Mouse (Mus musculus): ENCODE results near the gene Cenpi. TPM values are rescaled to one million over a fixed set of nuclear protein-coding genes. Genes with fewer than 3 reads are reported as not detected.

Gene Cenpi
- polyA plus RNA-seq, 1 experiment from 2014 or later: 21.5 TPM

DNA sequence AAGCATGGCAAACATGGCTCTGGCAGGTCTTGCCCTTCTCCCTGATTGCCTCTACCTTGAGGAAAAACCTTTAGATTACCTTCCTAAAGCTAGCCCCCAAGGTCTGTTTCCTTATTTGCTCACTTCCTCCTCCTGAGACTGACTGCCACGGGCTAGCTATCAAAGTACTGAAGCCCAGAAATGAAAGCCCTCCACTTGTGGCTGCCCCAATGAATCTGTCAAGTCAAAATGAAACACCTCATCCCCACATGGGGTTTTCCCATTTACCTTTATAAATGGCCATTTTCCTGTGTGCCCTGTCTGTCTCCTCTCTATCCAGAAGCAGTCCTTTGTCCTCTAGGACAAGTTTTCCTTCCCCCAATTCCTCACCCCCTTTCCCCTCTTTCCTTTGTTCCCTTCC, 66.3 kb downstream of the Cenpi start:
- Histone ChIP-seq H3K9me3 (no peaks in the 10 kb centered on the region), H3K36me3 (no peaks in the 10 kb centered on the region), H3K4me1 (replicated peaks) (no peaks in the 10 kb centered on the region), H3K27ac (no peak overlapping the region), H3K4me3 (no peak overlapping the region), H3K27me3 (ENCODE audit: insufficient read depth, poor library complexity, severe bottlenecking) (no peaks in the 10 kb centered on the region)
- no peak for DNase-seq (ENCODE audit: low spot score)
- 64% methylated on average over 1 of the region's 1 CpGs for WGBS

DNA sequence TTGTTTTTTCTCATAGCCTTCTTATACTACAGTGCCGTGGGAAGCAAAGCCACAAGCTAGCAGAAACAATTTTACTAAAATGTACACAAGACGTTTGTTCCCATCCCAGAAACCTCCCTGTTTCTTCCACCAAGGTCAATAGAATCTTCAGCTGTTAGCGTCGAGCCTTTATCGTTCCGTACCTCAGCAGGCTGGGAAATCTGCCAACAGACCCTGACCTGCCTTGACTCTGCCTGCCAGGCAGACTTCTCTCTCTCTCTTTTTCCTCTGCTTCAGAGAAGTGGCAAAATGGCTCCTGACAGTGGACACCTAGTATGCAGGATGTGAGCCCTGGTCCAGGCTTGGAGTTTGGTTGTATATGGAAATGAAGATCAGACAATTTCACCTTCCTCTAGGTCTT, 77.0 kb downstream of the Cenpi start:
- Histone ChIP-seq H3K9me3 (no peaks in the 10 kb centered on the region), H3K27me3 (ENCODE audit: insufficient read depth, poor library complexity, severe bottlenecking) (0 out of 2 replicates have a peak, but pooled peaks cover 4% of the 10 kb centered on the region), H3K4me1 (replicated peaks) (no peaks in the 10 kb centered on the region), H3K36me3 (no peaks in the 10 kb centered on the region), H3K4me3 (no peak overlapping the region), H3K27ac (no peak overlapping the region)
- DNase-seq (ENCODE audit: low spot score): no peak
- WGBS: 90% methylated on average over 6 of the region's 6 CpGs

DNA sequence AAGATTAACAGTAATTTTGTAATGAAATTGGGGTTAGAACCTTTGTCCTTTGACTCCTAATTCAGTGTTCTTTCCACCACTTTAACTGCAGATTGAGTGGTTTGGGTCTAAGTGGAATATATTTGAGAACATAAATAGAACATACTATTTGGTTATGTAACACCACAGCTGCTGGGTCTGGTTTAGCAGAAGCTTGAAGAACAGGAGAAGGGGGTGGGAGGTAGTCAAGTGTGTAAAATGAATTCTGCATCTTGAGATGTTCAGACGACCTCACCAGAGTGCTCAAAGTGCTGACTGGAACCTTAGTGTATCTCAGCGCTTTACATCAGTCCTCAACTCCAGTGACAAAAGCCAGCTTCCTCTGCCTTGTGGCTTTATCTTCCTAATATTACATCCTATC, 91.1 kb downstream of the Cenpi start:
- DNase-seq (ENCODE audit: low spot score): no peak
- Histone ChIP-seq H3K27me3 (ENCODE audit: insufficient read depth, poor library complexity, severe bottlenecking) (peaks cover 8% of the 10 kb centered on the region; the same call in 1 of the 2 replicates), H3K4me1 (replicated peaks) (peaks cover 4% of the 10 kb centered on the region; the same call in 1 of the 2 replicates), H3K36me3 (no peaks in the 10 kb centered on the region), H3K27ac (no peak overlapping the region), H3K4me3 (no peak overlapping the region), H3K9me3 (no peaks in the 10 kb centered on the region)
- WGBS: 72% methylated on average over 2 of the region's 2 CpGs

DNA sequence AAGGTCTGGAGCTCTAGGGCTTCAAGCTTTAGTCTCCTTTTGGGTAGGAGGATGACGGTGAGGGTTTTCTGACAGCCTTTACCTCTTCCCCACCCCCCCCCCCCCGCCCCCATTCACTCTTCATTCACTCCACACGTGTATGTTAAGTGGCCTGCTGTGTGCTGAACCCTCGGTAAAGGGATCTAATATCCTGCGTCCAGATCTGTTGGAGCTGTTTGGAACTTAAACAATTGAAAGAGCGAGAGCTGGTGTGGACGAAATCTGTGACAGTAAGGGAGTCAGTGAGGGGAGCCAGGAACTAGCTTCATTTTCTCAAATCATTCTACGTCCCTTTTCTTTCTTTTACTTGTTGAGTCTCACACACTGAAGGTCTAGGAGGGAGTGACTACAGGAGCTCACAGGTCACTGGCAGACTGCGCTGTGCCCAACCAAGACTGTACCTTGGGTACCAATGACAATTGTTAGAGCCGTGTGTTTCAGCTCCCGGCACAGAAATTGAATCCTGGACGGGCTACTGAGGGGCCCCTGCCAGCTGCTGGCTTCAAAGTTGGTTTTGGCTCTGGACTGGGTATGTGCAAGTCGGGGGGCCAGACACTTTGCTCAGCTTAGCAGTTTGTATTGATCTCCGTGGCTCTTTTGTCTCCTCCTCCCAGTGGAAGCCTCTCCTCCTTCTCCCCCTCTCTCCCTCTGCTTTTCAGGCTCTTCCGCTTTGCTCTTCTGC, 96.1 kb downstream of the Cenpi start, which contains the start of gene Drp2:
TSS of gene Drp2 (plus strand) at position 689 of the 721 bp plus-strand sequence.
- Histone ChIP-seq H3K4me1 (replicated peaks) (peaks cover 7% of the 10 kb centered on the region; the same call in 1 of the 2 replicates), H3K9me3 (no peaks in the 10 kb centered on the region), H3K27me3 (ENCODE audit: insufficient read depth, poor library complexity, severe bottlenecking) (peaks cover 21% of the 10 kb centered on the region; the same call in 1 of the 2 replicates), H3K4me3 (peak within 1 kb of the TSS; percentile 50), H3K36me3 (no peaks in the 10 kb centered on the region), H3K27ac (peak within 1 kb of the TSS; percentile 75)
- DNase-seq (ENCODE audit: low spot score): no peak
- 27% methylated on average over 15 of the region's 15 CpGs for WGBS

DNA sequence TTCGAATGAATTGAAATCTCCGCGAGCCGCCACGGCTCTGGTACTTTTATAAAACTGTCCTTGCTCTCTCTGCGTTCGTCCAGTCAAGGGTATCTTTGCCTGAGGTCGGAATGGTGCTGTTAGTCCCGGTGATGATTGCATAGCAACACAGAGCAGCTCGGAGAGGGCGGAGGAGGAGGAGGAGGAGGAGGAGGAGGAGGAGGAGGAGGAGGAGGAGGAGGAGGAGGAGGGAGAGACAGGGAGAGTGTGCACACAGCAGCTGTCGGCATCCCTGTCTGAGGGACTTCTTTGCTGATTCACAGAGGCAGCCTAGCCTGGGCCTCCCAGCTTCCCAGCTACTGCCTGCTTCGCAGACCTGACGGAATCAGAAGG, 96.7 kb downstream of the Cenpi start:
- DNase-seq (ENCODE audit: low spot score): peak; percentile 36
- H3K36me3 ChIP-seq: no peaks in the 10 kb centered on the region
- peak overlapping the region; percentile 50 for H3K4me3 ChIP-seq
- H3K9me3 ChIP-seq: no peaks in the 10 kb centered on the region
- peaks cover 21% of the 10 kb centered on the region; the same call in 1 of the 2 replicates for H3K27me3 ChIP-seq (ENCODE audit: insufficient read depth, poor library complexity, severe bottlenecking)
- peak overlapping the region; percentile 75 for H3K27ac ChIP-seq
- WGBS: 34% methylated on average over 13 of the region's 14 CpGs
- H3K4me1 ChIP-seq (replicated peaks): peaks cover 7% of the 10 kb centered on the region; the same call in 1 of the 2 replicates

DNA sequence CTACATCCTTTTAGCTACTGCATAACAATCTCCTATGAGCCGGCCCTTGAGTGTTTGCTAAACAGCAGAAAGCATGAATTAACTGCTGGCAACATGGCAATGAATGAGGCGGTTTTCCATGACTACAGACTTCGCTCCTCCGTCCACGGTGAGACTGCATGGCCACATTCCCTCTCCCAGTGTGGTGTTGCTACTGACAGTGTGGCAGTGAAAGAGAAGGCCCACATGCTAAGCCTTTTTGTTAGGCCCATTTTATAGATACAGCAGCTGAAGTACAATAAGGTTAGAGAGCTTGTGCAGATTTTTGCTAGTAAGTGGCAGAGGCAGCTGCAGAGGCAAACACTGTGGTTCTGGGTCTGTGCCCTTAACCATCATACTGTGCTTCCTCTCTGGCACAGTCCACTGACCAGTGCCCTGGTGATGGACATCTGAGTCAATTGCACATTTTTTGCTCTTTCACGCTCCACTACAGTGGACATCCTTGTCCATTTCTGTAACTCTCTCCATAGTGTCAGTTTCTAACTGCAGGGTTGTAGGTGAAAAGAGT, 101.5 kb downstream of the Cenpi start:
- Histone ChIP-seq H3K27ac (no peak overlapping the region), H3K36me3 (no peaks in the 10 kb centered on the region), H3K4me3 (no peak overlapping the region), H3K27me3 (ENCODE audit: insufficient read depth, poor library complexity, severe bottlenecking) (peaks cover 13% of the 10 kb centered on the region; the same call in 1 of the 2 replicates), H3K9me3 (no peaks in the 10 kb centered on the region), H3K4me1 (replicated peaks) (no peaks in the 10 kb centered on the region)
- no peak for DNase-seq (ENCODE audit: low spot score)
- WGBS: 83% methylated on average over 6 of the region's 6 CpGs

DNA sequence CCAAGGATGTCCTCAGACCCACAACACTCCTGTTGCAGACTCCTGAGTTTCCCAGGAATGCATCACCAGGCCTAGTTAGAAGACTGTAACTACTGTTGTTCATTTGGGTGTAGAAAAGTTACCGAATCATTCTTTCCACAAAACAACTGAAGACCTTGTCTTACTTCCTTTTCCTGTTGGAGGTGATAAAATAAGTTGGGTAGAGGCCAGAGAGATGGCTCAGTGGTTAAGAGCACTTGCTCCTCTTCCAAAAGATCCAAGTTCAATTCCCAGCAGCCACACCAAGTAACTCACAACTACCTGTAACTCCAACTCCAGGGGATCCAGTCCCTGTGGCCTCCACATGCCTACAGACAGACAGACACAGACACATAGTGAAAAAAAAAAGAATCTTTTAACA, 104.2 kb downstream of the Cenpi start:
- Histone ChIP-seq H3K4me1 (replicated peaks) (no peaks in the 10 kb centered on the region), H3K27me3 (ENCODE audit: insufficient read depth, poor library complexity, severe bottlenecking) (no peaks in the 10 kb centered on the region), H3K4me3 (no peak overlapping the region), H3K9me3 (no peaks in the 10 kb centered on the region), H3K27ac (no peak overlapping the region), H3K36me3 (no peaks in the 10 kb centered on the region)
- no peak for DNase-seq (ENCODE audit: low spot score)
- 89% methylated on average over 1 of the region's 1 CpGs for WGBS

Other genes starting within 250 kb of the Cenpi start
- 53.4 and 60.0 TPM in 2 replicates for gene Cstf2, start 248.9 kb upstream of the Cenpi start, polyA plus RNA-seq (2016; fragmentation: Nextera tagmentation; extraction: Ambion mirVana)
- 0.05 TPM in 1 of 2 replicates, not detected in the other for gene Xkrx, start 146.0 kb upstream of the Cenpi start, polyA plus RNA-seq (2016; fragmentation: Nextera tagmentation; extraction: Ambion mirVana)
- gene Arl13a, start 120.6 kb upstream of the Cenpi start, polyA plus RNA-seq (2016; fragmentation: Nextera tagmentation; extraction: Ambion mirVana): not detected in 2 replicates
- 0.21 TPM in 1 of 2 replicates, not detected in the other for gene Nox1, start 86.1 kb upstream of the Cenpi start, polyA plus RNA-seq (2016; fragmentation: Nextera tagmentation; extraction: Ambion mirVana)
- 6.3 and 7.6 TPM in 2 replicates for gene Trmt2b, start 31.1 kb upstream of the Cenpi start, polyA plus RNA-seq (2016; fragmentation: Nextera tagmentation; extraction: Ambion mirVana)
- 13.6 and 22.1 TPM in 2 replicates for gene Tmem35a, start 12.9 kb upstream of the Cenpi start, polyA plus RNA-seq (2016; fragmentation: Nextera tagmentation; extraction: Ambion mirVana)
- gene Drp2, start 96.5 kb downstream of the Cenpi start, polyA plus RNA-seq (2016; fragmentation: Nextera tagmentation; extraction: Ambion mirVana): 2.7 and 4.7 TPM in 2 replicates
- not detected in 2 replicates for gene Taf7l, start 168.4 kb downstream of the Cenpi start, polyA plus RNA-seq (2016; fragmentation: Nextera tagmentation; extraction: Ambion mirVana)
- gene Timm8a1, start 233.8 kb downstream of the Cenpi start, polyA plus RNA-seq (2016; fragmentation: Nextera tagmentation; extraction: Ambion mirVana): 70.6 and 100 TPM in 2 replicates

Measured in hindbrain, embryonic 10.5 days (tissue).